Mouse (Mus musculus): ENCODE results near the gene Sh2d3c.

GRCm38 (mm10) chr2:32681754-32682153 is 39.1 kb upstream of the Sh2d3c start:
- TF ChIP-seq POLR2A (IDR thresholded peaks at IDR 0.05; ENCODE audit: insufficient read length, low read depth): no peak
- no peak for TF ChIP-seq E2F4 (IDR thresholded peaks at IDR 0.05; ENCODE audit: insufficient read depth)
- TF ChIP-seq MYOD1 (IDR thresholded peaks at IDR 0.05; ENCODE audit: control insufficient read depth in 1 of 3, insufficient read length in 2 of 3, low read depth in 2 of 3): no peak
- no peak for TF ChIP-seq CEBPB (IDR thresholded peaks at IDR 0.05; ENCODE audit: insufficient read depth, poor library complexity, severe bottlenecking)
- TF ChIP-seq TCF12 (IDR thresholded peaks at IDR 0.05; ENCODE audit: insufficient read depth, poor library complexity, severe bottlenecking): no peak
- peak in 1 of 3 experiments; percentile 0 for TF ChIP-seq MYOG (IDR thresholded peaks at IDR 0.05; ENCODE audit: control insufficient read depth in 1 of 3, insufficient read depth in 1 of 3, insufficient read length in 2 of 3, low read depth in 2 of 3)
- TF ChIP-seq SRF (IDR thresholded peaks at IDR 0.05; ENCODE audit: control insufficient read depth, insufficient read length, low read depth): no peak

Data from myocyte (in vitro differentiated cells).